ENCODE assay signal across 10 mouse cellular contexts in the genomic region with DNA sequence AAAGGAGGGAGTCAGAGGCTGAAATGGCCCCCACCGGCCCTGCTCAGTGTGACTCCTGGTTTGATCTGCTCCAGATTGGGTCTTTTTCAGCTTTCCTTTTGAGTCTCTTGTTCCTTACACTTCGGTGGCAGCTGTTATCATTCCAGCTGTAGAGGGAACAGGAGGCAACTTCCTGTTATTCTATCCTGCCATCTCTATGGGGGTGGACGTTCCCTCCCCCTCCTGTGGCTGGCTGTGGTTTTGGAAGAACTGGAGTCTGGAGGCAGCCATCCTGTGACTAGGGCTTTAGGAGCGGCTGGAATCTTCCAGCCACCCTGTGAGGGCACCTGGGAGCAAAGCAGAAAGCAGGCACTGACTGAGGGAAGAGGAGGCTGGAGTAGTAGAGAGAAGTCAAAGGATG. TPM values are rescaled to one million over a fixed set of nuclear protein-coding genes. Genes with fewer than 3 reads are reported as not detected.
DNase-seq lines count a peak whose midpoint lies in the region; ATAC-seq lines count a peak whose summit lies in the region.
"Had no signal": no experiment of that assay in that cellular context is flagged by ENCODE, and none has a peak within 500 bp of the region (broad histone marks: within the 10 kb centered on the region; RNA-seq: fewer than 3 reads in every experiment).

No protein-coding gene starts in this region.

- ATAC-seq in neural tube, embryonic 15.5 days (ENCODE audit: low FRiP score), result no peak
- ATAC-seq in heart, embryonic 13.5 days (ENCODE audit: extremely low read depth, insufficient number of reproducible peaks, low FRiP score, low TSS enrichment), result no peak

- DNase-seq in adrenal gland, postnatal 14 days, result peak; percentile 38
- no peak for DNase-seq in adrenal gland, postnatal 4 days (ENCODE audit: low spot score in 2 of 2)
- DNase-seq in neural tube, embryonic 10.5 days (ENCODE audit: extremely low spot score, low spot score), result peak; percentile 32
- peak; percentile 33 for DNase-seq in lung, postnatal 25 days (ENCODE audit: low spot score)
- no peak for DNase-seq in spleen, adult 12 weeks (ENCODE audit: low spot score)
- DNase-seq in yolk sac, embryonic 10.5 days (ENCODE audit: low spot score), result no peak
- DNase-seq: cerebellum, adult 18-20 months had no signal

- H3K9ac ChIP-seq in neural tube, embryonic 15.5 days (replicated peaks), result no peak overlapping the region
- H3K9ac ChIP-seq in heart, embryonic 13.5 days, result peak overlapping the region; percentile 42; the same call in 1 of the 2 replicates
- H3K9ac ChIP-seq: limb, embryonic 15.5 days had no signal

- H3K27ac ChIP-seq in neural tube, embryonic 15.5 days (replicated peaks), result no peak overlapping the region
- peak overlapping the region; percentile 33; the same call in 1 of the 2 replicates for H3K27ac ChIP-seq in heart, embryonic 13.5 days (replicated peaks)
- H3K27ac ChIP-seq: limb, embryonic 15.5 days had no signal

- no peak overlapping the region for H3K4me2 ChIP-seq in neural tube, embryonic 15.5 days
- H3K4me2 ChIP-seq in heart, embryonic 13.5 days, result no peak overlapping the region
- H3K4me2 ChIP-seq: limb, embryonic 15.5 days had no signal

- H3K36me3 ChIP-seq in neural tube, embryonic 15.5 days, result no peaks in the 10 kb centered on the region
- no peaks in the 10 kb centered on the region for H3K36me3 ChIP-seq in heart, embryonic 13.5 days
- H3K36me3 ChIP-seq: limb, embryonic 15.5 days had no signal

- H3K9me3 ChIP-seq in neural tube, embryonic 15.5 days (replicated peaks), result no peaks in the 10 kb centered on the region
- no peaks in the 10 kb centered on the region for H3K9me3 ChIP-seq in heart, embryonic 13.5 days
- H3K9me3 ChIP-seq: limb, embryonic 15.5 days had no signal

- 50% methylated on average over 4 of the region's 4 CpGs for WGBS in neural tube, embryonic 15.5 days
- 22% methylated on average over 4 of the region's 4 CpGs for WGBS in heart, embryonic 13.5 days

- H3K27me3 ChIP-seq in neural tube, embryonic 15.5 days (replicated peaks), result peaks cover 11% of the 10 kb centered on the region
- H3K27me3 ChIP-seq in heart, embryonic 13.5 days (replicated peaks), result no peaks in the 10 kb centered on the region
- H3K27me3 ChIP-seq: limb, embryonic 15.5 days had no signal

- no peak overlapping the region for H3K4me3 ChIP-seq in neural tube, embryonic 15.5 days (replicated peaks)
- H3K4me3 ChIP-seq in heart, embryonic 13.5 days, result no peak overlapping the region
- H3K4me3 ChIP-seq: limb, embryonic 15.5 days had no signal

- 0 out of 2 replicates have a peak, but pooled peaks cover 7% of the 10 kb centered on the region for H3K4me1 ChIP-seq in neural tube, embryonic 15.5 days
- peaks cover 57% of the 10 kb centered on the region for H3K4me1 ChIP-seq in heart, embryonic 13.5 days

RNA-seq across cellular contexts. Expression of a gene that starts 3.4 kb away (rescaled TPM):
- 83.0 and 102 TPM in 2 replicates for total RNA-seq in adrenal gland, postnatal 14 days (2021)
- 100 to 1,000 TPM; 146 to 152 TPM for total RNA-seq in adrenal gland, postnatal 4 days (2021)
- polyA plus RNA-seq in neural tube, embryonic 15.5 days (2015; fragmentation: Nextera tagmentation; extraction: Ambion mirVana), result 12.8 and 15.8 TPM in 2 replicates
- polyA plus RNA-seq in heart, embryonic 13.5 days (2015; fragmentation: Nextera tagmentation; extraction: Ambion mirVana), result 47.0 and 48.6 TPM in 2 replicates

RNA-seq across cellular contexts. Expression of a gene that starts 34.9 kb away (rescaled TPM):
- not detected in 2 replicates for total RNA-seq in adrenal gland, postnatal 14 days (2021)
- total RNA-seq in adrenal gland, postnatal 4 days (2021), result not detected
- polyA plus RNA-seq in neural tube, embryonic 15.5 days (2015; fragmentation: Nextera tagmentation; extraction: Ambion mirVana), result not detected in 2 replicates
- polyA plus RNA-seq in heart, embryonic 13.5 days (2015; fragmentation: Nextera tagmentation; extraction: Ambion mirVana), result not detected in 2 replicates
- polyA plus RNA-seq: limb, embryonic 15.5 days had no signal

Comparison
In these comparisons a context has a peak if more than half of its experiments do, and no peak if none do; other contexts are left out.
1. DNase-seq: peak in adrenal gland, postnatal 14 days (single experiment), neural tube, embryonic 10.5 days (single experiment) and lung, postnatal 25 days (single experiment); none in adrenal gland, postnatal 4 days (0 of 2), spleen, adult 12 weeks (single experiment) and yolk sac, embryonic 10.5 days (single experiment).